Mouse (Mus musculus): Measurements from ENCODE around the gene Nfix. TPM values are rescaled to one million over a fixed set of nuclear protein-coding genes. Genes with fewer than 3 reads are reported as not detected.

Nfix gene
- polyA plus RNA-seq, 1 experiment, result 14.5 TPM

DNA sequence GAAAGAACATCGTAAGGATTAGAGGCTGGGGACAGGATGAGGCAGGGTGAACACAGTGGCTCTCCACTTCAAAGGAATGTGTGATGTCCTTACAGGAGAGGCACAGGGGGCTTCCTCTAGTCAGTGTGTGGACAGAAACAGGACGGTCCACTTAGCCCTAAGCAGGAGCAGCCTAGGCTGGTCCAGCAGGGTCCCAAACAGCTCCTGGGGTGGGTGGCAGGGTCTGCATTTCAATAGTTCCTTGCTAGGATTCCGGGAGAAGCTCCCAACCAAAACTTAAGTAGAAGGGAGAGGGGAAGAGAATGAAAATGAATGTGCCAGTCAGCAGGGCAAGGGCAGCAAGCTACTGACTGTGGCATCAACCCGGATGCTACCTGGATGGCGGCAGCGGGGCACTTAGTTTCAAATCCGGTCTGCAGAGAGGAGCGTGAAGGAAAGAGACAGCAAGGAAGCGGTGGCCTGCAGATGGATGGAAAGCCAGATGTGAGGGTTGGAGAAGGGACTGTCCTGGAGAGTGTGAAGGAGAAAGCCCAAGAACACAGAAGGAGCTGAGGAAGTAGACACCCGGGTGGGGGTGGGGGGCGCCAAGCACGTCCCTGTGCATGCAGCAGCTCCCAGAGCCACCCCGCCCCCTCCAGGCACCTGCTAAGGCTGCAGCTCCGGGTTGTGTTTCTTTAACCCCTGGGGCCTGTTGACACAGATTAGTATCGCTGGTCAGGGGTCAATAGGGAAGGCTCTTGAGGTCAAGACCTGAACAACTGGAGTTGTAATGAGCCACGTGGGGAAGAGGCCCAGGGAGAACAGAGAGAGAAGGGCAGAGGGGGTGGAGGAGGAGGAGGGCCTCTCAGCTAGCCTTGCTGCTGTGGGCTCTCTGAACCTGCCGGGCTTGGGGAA is 54.9 kb downstream of the Nfix start:
- 44% methylated on average over 17 of the region's 17 CpGs for whole genome bisulfite sequencing
- no peak for DNase-seq (ENCODE audit: low read depth, low spot score)

- WGBS, result 27% methylated on average over 16 of the region's 17 CpGs
- DNase-seq (ENCODE audit: low read depth, low spot score), result no peak
These were observed 56.4 kb downstream of the Nfix start for GRCm38 (mm10) chr8:84743517-84744420.

GRCm38 (mm10) chr8:84743054-84743415 is 57.1 kb downstream of the Nfix start:
- DNase-seq (ENCODE audit: low read depth, low spot score), result no peak
- 61% methylated on average over 10 of the region's 10 CpGs for WGBS

GRCm38 (mm10) chr8:84742171-84743053 is 57.7 kb downstream of the Nfix start:
- no peak for DNase-seq (ENCODE audit: low read depth, low spot score)
- WGBS, result 67% methylated on average over 32 of the region's 32 CpGs

DNA sequence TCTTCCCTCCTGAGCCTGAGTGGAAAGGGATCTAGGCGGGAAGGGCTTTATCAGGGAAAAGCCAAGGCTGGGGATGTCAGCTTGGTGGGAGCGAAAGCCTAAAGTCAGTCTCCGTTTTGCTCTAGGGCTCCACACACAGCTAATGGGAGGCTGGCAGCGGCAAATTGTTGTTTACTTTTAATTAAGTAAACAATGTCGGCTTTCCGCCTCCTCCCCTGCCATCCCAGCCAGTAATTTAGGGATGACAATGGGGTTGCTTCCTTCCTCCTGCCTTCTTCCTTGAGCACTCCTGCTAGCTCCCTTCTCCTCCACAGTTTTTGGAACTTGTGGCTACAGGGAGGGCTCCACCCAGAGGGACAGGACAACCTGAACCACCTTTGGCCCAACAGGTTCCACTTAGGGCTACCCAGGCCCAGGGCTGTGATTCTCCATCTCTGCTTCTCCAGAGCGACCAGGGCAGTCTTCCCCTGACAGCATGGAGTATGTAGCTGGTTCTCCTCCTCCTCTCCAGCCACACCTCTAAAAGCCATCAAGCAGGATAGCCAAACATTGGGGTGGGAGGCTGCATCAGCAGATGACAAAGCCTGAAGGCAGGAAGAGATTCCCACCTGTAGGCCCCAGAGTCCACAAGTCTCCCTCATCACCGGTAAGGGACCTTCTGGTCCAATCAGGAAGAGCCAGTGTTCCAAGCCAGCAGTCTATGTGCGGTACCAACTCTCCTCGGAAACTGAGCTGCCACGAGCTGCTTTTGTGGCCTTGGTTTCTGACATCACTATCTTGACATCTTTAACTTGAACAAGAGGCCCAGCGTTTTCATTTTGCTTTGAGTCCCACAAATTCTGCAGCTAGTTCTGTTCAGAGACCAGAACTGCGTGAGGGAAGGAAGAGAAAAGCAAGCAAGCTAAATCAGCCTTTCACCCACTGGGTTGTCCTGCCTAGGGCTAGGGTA is 59.0 kb downstream of the Nfix start:
- no peak for DNase-seq (ENCODE audit: low read depth, low spot score)
- 55% methylated on average over 13 of the region's 13 CpGs for WGBS

DNA sequence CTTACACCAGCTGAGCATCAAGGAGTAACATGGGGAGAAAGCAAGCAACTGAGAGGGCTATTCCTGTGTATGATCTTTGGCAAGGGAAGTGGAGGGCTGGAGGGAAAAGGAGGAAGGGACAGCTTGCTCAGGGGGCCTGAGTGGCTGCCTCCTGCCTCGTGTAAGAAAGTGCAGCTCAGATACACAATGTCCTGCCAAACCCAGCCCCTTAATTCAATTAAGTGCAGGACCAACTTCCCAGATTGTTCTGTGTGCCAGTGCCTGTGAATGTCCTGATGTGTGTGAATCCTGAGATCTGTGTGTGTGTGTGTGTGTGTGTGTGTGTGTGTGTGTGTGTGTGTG is 60.8 kb downstream of the Nfix start:
- 15% methylated on average over 1 of the region's 1 CpGs for WGBS
- DNase-seq (ENCODE audit: low read depth, low spot score), result no peak

- 79% methylated on average over 10 of the region's 10 CpGs for WGBS
- no peak for DNase-seq (ENCODE audit: low read depth, low spot score)
These were observed 61.3 kb downstream of the Nfix start for GRCm38 (mm10) chr8:84738715-84739400.

DNA sequence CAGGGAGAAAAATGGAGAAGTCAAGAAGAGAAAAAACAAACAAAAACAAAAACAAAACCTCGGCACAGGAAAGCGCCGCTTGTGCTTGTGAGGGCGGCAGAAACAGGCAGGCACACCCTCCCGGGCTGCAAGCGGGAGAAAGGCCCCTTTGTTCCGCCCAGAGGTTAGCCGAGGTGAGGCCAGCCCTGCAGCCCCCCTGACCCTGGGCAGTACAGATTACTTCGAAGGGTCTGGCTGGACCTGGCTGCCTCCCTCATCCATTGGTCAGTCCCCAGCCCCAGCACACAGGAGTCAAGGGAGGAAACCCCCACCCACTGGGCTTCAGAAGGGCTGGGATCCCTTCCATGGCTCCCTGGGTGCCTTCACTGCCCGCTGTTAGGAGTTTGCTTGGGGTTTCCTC is 61.9 kb downstream of the Nfix start:
- WGBS, result 55% methylated on average over 10 of the region's 10 CpGs

DNA sequence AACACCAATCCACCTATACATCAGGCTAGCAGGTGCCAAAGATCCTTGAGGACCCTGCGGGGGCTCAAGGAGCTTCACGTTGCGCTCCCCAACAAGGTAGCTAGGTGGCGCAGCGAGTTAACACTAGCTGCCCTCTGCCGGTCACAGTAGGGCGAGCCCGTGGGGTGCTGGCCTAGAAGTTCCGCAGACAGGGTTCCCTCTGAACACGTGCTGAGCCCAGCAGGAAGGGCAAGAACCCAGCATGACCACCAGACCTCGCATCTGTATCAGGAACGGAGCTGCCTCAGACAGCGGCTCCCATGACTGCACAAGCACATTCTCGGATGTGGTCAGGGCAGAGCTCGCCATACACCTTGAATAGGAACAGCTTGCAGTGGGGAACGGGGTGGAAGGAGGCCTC is 62.5 kb downstream of the Nfix start:
- WGBS, result 7% methylated on average over 16 of the region's 16 CpGs
- no peak for DNase-seq (ENCODE audit: low read depth, low spot score)

More for the DNA sequence above, 61.9 kb downstream of the Nfix start:
- no peak for DNase-seq (ENCODE audit: low read depth, low spot score)

DNA sequence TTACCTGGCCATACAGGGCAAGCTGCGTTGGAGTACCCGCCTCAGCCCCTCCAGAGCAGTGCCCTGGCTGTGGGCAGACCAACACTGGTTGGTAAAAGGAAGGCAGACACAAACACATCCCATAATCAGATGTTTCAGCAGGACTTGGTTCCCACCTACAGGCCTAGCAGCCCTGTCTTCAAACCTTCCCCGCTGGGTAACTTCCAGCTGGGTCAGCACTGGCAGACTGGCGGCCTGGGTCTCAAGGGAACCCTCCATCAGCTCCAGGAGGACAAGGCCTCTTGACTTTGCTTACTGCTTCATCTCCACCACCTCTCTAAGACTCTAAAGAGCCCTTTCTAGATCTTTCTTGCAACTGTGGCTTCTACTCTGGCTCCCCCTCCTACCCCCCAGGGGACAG is 63.6 kb downstream of the Nfix start:
- DNase-seq (ENCODE audit: low read depth, low spot score), result no peak
- 90% methylated on average over 4 of the region's 4 CpGs for WGBS

DNA sequence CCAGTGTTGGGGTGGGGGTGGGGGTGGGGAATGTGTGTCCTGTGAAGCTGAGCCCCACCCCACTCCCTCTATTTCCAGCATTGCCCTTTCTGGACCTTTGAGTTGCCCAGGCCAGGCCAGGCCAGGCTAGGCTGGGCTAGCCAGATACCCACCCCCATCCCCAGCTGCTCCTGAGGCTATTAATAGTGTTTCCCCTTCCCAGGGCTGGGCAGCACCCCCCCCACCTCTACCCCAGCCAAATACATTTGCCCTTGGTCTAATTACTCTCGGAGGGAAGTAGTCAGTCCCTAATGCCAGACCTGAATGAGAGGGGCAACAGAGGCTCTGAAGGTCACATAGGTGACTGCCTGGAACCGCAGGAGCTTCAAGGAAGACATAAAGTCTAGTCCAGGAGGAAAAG is 64.5 kb downstream of the Nfix start:
- WGBS, result 78% methylated on average over 2 of the region's 2 CpGs

DNA sequence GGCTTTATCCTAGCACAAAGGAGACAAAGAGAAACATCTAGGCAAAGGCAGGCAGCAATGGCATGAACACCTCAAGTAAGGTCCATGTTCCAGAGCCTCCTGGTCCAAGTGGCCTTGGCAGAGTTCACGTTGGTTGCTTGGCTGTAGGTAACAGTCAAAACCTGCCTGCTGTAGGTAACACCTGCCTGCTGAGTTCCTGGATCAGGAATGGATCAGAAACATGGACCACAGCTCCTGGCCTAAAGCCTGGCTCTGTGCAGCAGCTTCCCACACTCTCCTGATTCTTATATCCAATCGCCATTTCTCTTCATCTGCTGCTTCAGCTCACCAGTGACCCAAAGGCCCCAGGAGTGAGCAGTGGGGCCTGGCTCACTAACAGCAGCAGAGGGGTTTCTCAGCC is 65.5 kb downstream of the Nfix start:
- DNase-seq (ENCODE audit: low read depth, low spot score), result no peak
- 69% methylated on average over 2 of the region's 2 CpGs for WGBS

More for the DNA sequence above, 64.5 kb downstream of the Nfix start:
- DNase-seq (ENCODE audit: low read depth, low spot score), result no peak

DNA sequence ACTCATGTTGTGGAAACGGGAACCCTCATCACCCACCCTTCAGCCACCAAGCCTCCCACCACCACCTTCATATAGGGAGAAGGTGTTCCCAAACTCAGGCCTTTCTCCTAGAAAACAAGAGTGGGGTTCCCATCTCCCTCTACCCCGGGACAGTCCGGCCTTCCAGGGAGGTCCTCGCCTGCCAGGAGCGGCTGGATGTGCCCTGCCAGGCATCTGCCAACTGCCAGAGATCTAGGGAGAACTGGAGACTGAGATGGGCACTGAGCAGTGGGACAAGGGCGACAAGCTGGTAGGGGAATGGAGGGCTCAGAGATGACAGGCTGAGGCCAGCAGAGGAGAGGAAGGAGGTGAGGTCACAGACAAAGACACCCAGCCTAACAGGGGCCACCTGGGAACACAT is 66.2 kb downstream of the Nfix start:
- DNase-seq (ENCODE audit: low read depth, low spot score), result no peak
- WGBS, result 89% methylated on average over 6 of the region's 6 CpGs

GRCm38 (mm10) chr8:84732996-84733395 is 67.1 kb downstream of the Nfix start:
- WGBS, result 59% methylated on average over 6 of the region's 6 CpGs

DNA sequence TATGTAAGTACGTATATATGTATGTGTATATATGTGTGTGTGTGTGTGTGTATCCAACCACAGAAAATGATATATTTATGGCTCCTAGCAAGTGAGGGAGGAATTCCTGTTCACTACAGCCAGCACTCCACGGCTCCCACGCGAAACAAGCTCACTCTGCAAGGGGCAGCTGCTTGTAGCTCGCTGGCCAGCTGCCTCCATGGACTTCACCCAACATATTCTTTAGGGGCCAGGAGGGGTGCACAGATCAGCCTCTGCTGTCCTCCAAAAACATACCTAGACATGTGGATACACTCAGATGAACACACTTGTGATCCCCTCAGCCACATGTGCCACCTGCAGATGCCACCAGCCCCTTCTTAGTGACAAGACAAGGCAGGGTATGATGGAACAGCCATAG is 67.6 kb downstream of the Nfix start:
- 45% methylated on average over 5 of the region's 5 CpGs for WGBS
- DNase-seq (ENCODE audit: low read depth, low spot score), result no peak

More at GRCm38 (mm10) chr8:84732996-84733395, 67.1 kb downstream of the Nfix start:
- no peak for DNase-seq (ENCODE audit: low read depth, low spot score)

DNA sequence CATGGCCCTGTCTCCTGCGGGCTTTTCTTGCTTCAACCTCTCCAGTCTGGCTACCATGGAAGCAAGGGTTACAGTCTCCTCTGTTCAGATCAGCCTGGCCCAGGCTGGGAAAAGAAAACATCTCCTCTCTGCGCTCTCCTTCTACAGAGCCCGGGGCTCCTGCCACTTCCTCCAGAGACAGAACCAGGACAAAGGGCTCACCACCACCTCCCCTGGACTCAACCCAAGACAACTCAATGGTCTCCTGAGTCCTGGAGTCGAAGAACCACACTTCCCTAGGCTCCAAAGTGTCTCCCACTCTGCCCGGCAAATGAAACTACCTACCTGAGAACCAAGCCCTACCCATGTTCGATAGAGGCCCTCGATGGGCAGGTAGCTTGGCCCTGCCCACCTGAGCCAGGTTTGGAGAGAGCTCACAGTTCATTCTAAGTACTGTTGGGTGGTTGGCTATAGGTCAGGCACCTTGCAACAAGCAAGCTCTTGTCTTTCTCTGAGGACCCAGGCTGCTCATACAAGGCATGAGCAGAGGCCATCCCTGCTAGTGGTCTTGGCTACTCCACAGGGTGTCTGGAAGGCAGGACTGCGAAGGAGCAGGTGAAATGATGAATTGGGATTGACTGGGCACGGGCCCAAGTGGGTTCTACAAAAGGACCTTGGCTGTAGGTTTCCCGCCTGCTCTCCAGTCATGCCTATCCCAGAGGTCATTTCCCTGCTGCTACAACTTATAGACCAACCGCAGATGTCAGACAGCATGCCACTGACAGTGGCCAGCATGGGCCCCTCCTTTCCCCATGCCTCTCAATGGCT is 68.6 kb downstream of the Nfix start:
- no peak for DNase-seq (ENCODE audit: low read depth, low spot score)
- WGBS, result 25% methylated on average over 11 of the region's 11 CpGs

Data from large intestine, adult 2 months (tissue).